Mouse (Mus musculus) left cerebral cortex, adult 18-20 months (tissue): ENCODE measurements around the gene Cyp2t4. TPM values are rescaled to one million over a fixed set of nuclear protein-coding genes. Genes with fewer than 3 reads are reported as not detected.

ENCODE experiments used
- DNase-seq, 2 experiments: peaks; one replicate each; pipeline ENCODE4 v3.0.0; 2021 to 2022; ENCODE audit warnings: low spot score in 2 of 2, mixed read lengths in 1 of 2
- total RNA-seq, 2 experiments: library from RNA; stranded (reverse); gene quantifications; 2 replicates each; pipeline ENCODE4 v1.2.3; 2021

Gene Cyp2t4
- total RNA-seq, 2 experiments from 2014 or later: not detected

- DNase-seq: no peak
These were observed 7.4 kb downstream of the Cyp2t4 start for GRCm38 (mm10) chr7:27160921-27161320.

GRCm38 (mm10) chr7:27161744-27162143 is 8.2 kb downstream of the Cyp2t4 start:
- DNase-seq: no peak

GRCm38 (mm10) chr7:27162780-27163449 is 9.4 kb downstream of the Cyp2t4 start:
- no peak for DNase-seq

- no peak for DNase-seq
These were observed 9.9 kb downstream of the Cyp2t4 start for GRCm38 (mm10) chr7:27163450-27163805.

GRCm38 (mm10) chr7:27164112-27164947 is 10.8 kb downstream of the Cyp2t4 start:
- no peak for DNase-seq

- DNase-seq: no peak
These were observed 11.6 kb downstream of the Cyp2t4 start for GRCm38 (mm10) chr7:27165007-27165655.

GRCm38 (mm10) chr7:27165696-27166095 is 12.2 kb downstream of the Cyp2t4 start:
- no peak for DNase-seq

GRCm38 (mm10) chr7:27166229-27166613 is 12.7 kb downstream of the Cyp2t4 start:
- DNase-seq: peak; percentile 63 to 69

GRCm38 (mm10) chr7:27166614-27167474 is 13.3 kb downstream of the Cyp2t4 start, which contains the start of gene Egln2:
Gene Egln2, minus strand, starts transcription at chr7:27166802.
- DNase-seq: peak; percentile 93 to 94

GRCm38 (mm10) chr7:27167475-27168094 is 14.1 kb downstream of the Cyp2t4 start:
- no peak for DNase-seq

- no peak for DNase-seq
These were observed 14.9 kb downstream of the Cyp2t4 start for GRCm38 (mm10) chr7:27168371-27168770.

GRCm38 (mm10) chr7:27170981-27171380 is 17.5 kb downstream of the Cyp2t4 start:
- no peak for DNase-seq

- no peak for DNase-seq
These were observed 21.0 kb downstream of the Cyp2t4 start for GRCm38 (mm10) chr7:27174496-27174895.

GRCm38 (mm10) chr7:27174896-27175295 is 21.4 kb downstream of the Cyp2t4 start:
- no peak for DNase-seq

- DNase-seq: no peak
These were observed 24.4 kb downstream of the Cyp2t4 start for GRCm38 (mm10) chr7:27177942-27178323.

- DNase-seq: peak; percentile 98 to 99
These were observed 25.1 kb downstream of the Cyp2t4 start, which contains the start of gene Rab4b for GRCm38 (mm10) chr7:27178324-27179216. Gene Rab4b, minus strand, starts transcription at chr7:27178896.

- DNase-seq: no peak
These were observed 25.9 kb downstream of the Cyp2t4 start for GRCm38 (mm10) chr7:27179217-27179918.

GRCm38 (mm10) chr7:27180036-27180435 is 26.5 kb downstream of the Cyp2t4 start:
- DNase-seq: no peak
